Mouse (Mus musculus) ES-Bruce4 (cell line): Measurements from ENCODE around the gene Psmb5.

Source experiments
- CTCF ChIP-seq: IDR thresholded peaks from one replicate; pipeline ENCODE4 v1.8.1; 2011; ENCODE audit warnings: low read depth, low read length
- EP300 ChIP-seq: IDR thresholded peaks from 2 replicates; pipeline ENCODE4 v1.6.1; 2011; ENCODE audit warnings: low read depth, low read length; ENCODE audit not compliant: insufficient read depth

GRCm38 (mm10) chr14:54629797-54630196 lies 12.0 kb upstream of the Psmb5 start:
- no peak for TF ChIP-seq EP300
- no peak for TF ChIP-seq CTCF
